Mouse (Mus musculus): ENCODE measurements around the gene Nup160. TPM values are rescaled to one million over a fixed set of nuclear protein-coding genes. Genes with fewer than 3 reads are reported as not detected.

The Nup160 gene
- polyA plus RNA-seq, 2 experiments: 19.9 to 32.4 TPM

DNA sequence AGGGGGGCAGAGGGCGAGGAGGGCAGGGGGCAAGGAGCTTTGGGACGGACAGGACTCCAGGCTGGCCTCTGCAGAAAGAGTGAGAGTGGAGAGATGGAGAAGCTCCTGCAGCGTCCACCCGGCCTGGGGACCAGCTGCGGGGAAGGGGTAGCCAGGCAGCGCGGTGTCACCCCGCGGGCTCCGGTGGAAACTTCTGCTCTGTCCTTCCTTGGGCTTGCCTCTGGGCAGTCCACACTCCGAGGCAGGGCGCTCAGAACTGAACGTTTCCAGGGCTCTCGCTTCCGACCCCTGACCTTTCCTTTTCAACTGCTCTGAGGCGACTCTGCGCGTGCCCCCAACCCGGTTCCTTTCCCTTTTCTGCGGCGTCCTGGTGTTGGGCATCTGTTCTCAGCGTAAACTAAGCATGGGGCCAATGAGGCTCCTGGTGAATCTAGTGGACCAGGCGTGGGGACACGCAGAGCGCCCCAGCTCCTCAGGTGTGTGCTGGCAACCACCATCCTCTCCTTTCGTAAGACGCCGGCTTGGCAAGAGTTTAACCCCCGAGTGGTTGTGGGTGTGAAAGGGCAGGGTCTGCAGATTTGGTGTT, 106.0 kb downstream of the Nup160 start:
- DNase-seq (ENCODE audit: low read depth in 3 of 3, low spot score in 3 of 3) (no peak), ATAC-seq (ENCODE audit: insufficient read depth) (no peak)
- no peak overlapping the region for H3K9ac ChIP-seq (replicated peaks)
- H3K27me3 ChIP-seq (ENCODE audit: control insufficient read depth, insufficient read depth, low read length): peaks cover 21% of the 10 kb centered on the region
- TF ChIP-seq EP300 (IDR thresholded peaks at IDR 0.05; ENCODE audit: low read depth): no peak
- TF ChIP-seq CTCF (IDR thresholded peaks at IDR 0.05; ENCODE audit: low read depth): no peak
- H3K4me3 ChIP-seq (ENCODE audit: insufficient read depth in 1 of 2, low read depth in 2 of 2, low read length in 2 of 2): peak overlapping the region; percentile 11 to 41
- no peak overlapping the region for H3K27ac ChIP-seq
- 3% methylated on average over 29 of the region's 29 CpGs for WGBS (ENCODE audit: insufficient replicate concordance)
- 0 out of 4 replicates have a peak, but pooled peaks cover 0 to 2% of the 10 kb centered on the region in 2 experiments for H3K4me1 ChIP-seq (replicated peaks; ENCODE audit: control insufficient read depth in 2 of 2, insufficient read depth in 2 of 2, low read length in 1 of 2)
- H3K4me2 ChIP-seq (ENCODE audit: low read depth): peak overlapping the region; percentile 62
- peaks cover 31% of the 10 kb centered on the region for H3K36me3 ChIP-seq (replicated peaks; ENCODE audit: control insufficient read depth, insufficient read depth, low read depth)
- H3K9me3 ChIP-seq (ENCODE audit: control insufficient read depth, low read length): no peaks in the 10 kb centered on the region

Other genes starting within 250 kb of the Nup160 start
- gene Ptprj, start 96.6 kb upstream of the Nup160 start, polyA plus RNA-seq (2012; rRNA removed): 2.1 and 2.6 TPM in 2 replicates
- 2.7 and 2.8 TPM in 2 replicates for gene Ptprj, start 96.6 kb upstream of the Nup160 start, polyA plus RNA-seq (2014; fragmentation: Nextera tagmentation; extraction: Ambion mirVana)
- gene Fnbp4, start 68.2 kb downstream of the Nup160 start, polyA plus RNA-seq (2012; rRNA removed): 22.4 and 25.8 TPM in 2 replicates
- gene Fnbp4, start 68.2 kb downstream of the Nup160 start, polyA plus RNA-seq (2014; fragmentation: Nextera tagmentation; extraction: Ambion mirVana): 20.9 and 21.3 TPM in 2 replicates
- 0.03 and 0.06 TPM in 2 replicates for gene Agbl2, start 105.5 kb downstream of the Nup160 start, polyA plus RNA-seq (2012; rRNA removed)
- gene Agbl2, start 105.5 kb downstream of the Nup160 start, polyA plus RNA-seq (2014; fragmentation: Nextera tagmentation; extraction: Ambion mirVana): not detected in 2 replicates
- gene Mtch2, start 169.9 kb downstream of the Nup160 start, polyA plus RNA-seq (2012; rRNA removed): 43.9 and 52.2 TPM in 2 replicates
- gene Mtch2, start 169.9 kb downstream of the Nup160 start, polyA plus RNA-seq (2014; fragmentation: Nextera tagmentation; extraction: Ambion mirVana): 128 and 135 TPM in 2 replicates
- gene C1qtnf4, start 208.6 kb downstream of the Nup160 start, polyA plus RNA-seq (2012; rRNA removed): 1.9 and 2.2 TPM in 2 replicates
- 2.5 and 2.7 TPM in 2 replicates for gene C1qtnf4, start 208.6 kb downstream of the Nup160 start, polyA plus RNA-seq (2014; fragmentation: Nextera tagmentation; extraction: Ambion mirVana)
- 7.9 and 8.8 TPM in 2 replicates for gene Kbtbd4, start 227.5 kb downstream of the Nup160 start, polyA plus RNA-seq (2012; rRNA removed)
- 13.4 and 14.6 TPM in 2 replicates for gene Kbtbd4, start 227.5 kb downstream of the Nup160 start, polyA plus RNA-seq (2014; fragmentation: Nextera tagmentation; extraction: Ambion mirVana)
- 73.4 and 79.0 TPM in 2 replicates for gene Ndufs3, start 227.6 kb downstream of the Nup160 start, polyA plus RNA-seq (2012; rRNA removed)
- 138 and 144 TPM in 2 replicates for gene Ndufs3, start 227.6 kb downstream of the Nup160 start, polyA plus RNA-seq (2014; fragmentation: Nextera tagmentation; extraction: Ambion mirVana)